Mouse (Mus musculus): Measurements from ENCODE around the gene Gm20498.

GRCm38 (mm10) chr12:81332875-81333421, 199.8 kb downstream of the Gm20498 start, which contains the start of gene Slc8a3:
- TF ChIP-seq POLR2A (IDR thresholded peaks at IDR 0.05; ENCODE audit: insufficient read depth, low read depth, low read length) (no peak), CTCF (IDR thresholded peaks at IDR 0.05) (no peak), EP300 (IDR thresholded peaks at IDR 0.05; ENCODE audit: insufficient read depth, low read depth, low read length) (no peak)
